Mouse (Mus musculus) limb, embryonic 10.5 days (tissue): ENCODE data around the gene Ercc6l2. TPM values are rescaled to one million over a fixed set of nuclear protein-coding genes. Genes with fewer than 3 reads are reported as not detected.

Experiments used
- polyA plus RNA-seq: library from polyadenylated mRNA; unstranded; fragments of >200 nt; fragmentation: Nextera tagmentation; extraction: Ambion mirVana; gene quantifications from 2 replicates; pipeline ENCODE4 v1.2.1, GENCODE M21; 2016

Gene Ercc6l2
- polyA plus RNA-seq, 1 experiment from 2014 or later: 22.1 TPM

Other genes starting within 250 kb of the Ercc6l2 start
- gene Ptch1, start 241.6 kb upstream of the Ercc6l2 start, polyA plus RNA-seq: 18.2 and 19.0 TPM in 2 replicates